In the genomic region with DNA sequence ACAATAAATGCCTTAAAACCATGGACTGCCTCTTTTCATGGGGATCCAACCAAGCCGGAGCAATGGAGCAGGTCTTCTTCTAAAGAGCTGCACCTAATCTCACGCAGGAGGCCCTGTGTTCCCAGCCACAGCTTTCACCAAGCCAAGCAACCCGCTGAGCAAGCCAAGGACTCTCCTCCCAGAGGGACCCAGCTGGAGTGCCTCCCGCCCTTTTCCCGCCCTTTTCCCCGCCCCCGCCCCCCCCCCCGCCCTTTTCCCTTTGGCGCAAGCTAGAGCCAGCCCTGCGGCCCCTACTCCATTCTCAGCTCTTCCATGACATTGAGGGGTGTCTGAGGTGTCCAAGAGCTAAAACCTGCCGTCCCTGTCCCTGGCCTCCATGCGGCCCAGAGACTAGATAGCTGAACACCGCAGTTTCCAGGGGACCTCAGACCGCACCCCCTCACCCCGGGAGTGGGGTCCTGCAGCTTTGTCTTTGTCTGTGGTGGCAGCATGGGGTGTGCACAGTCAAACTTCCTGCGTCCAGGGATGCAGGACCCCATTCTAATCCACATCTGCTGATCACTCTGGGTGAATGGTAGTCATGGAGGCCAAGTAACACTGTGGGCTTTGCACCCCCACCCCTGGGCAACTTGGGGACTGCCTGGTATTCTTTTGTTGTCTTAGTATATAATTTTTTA, we compare ENCODE assay signal across 9 mouse cellular contexts. TPM values are rescaled to one million over a fixed set of nuclear protein-coding genes. Genes with fewer than 3 reads are reported as not detected.
DNase-seq lines count a peak whose midpoint lies in the region; ATAC-seq and TF ChIP-seq lines count a peak whose summit lies in the region.
"Had no signal": no experiment of that assay in that cellular context is flagged by ENCODE, and none has a peak within 500 bp of the region (broad histone marks: within the 10 kb centered on the region; RNA-seq: fewer than 3 reads in every experiment).

No protein-coding gene starts in this region.

- peak overlapping the region in 1 of 2 experiments; percentile 28; a peak in 1 of 4 replicates for H3K4me3 ChIP-seq in MEL (ENCODE audit: control insufficient read depth in 1 of 2, insufficient read depth in 1 of 2, low read depth in 2 of 2, low read length in 2 of 2)
- H3K4me3 ChIP-seq in liver, embryonic 11.5 days (ENCODE audit: low read depth, low read length): no peak overlapping the region

- DNase-seq in MEL (ENCODE audit: low read depth, low spot score): no peak
- DNase-seq in adrenal gland, postnatal 36 days: peak; percentile 30 to 37
- DNase-seq in heart, postnatal 36 days: peak; percentile 18 to 30
- peak; percentile 41 for DNase-seq in liver, embryonic 11.5 days (ENCODE audit: low spot score)
- DNase-seq in spleen, adult 18-20 months: no peak
- DNase-seq in left cerebral cortex, postnatal 10 days (ENCODE audit: extremely low spot score in 1 of 2, low spot score in 2 of 2): no peak
- no peak for DNase-seq in urinary bladder, postnatal 14 days (ENCODE audit: low spot score)
- DNase-seq in frontal cortex, postnatal 36 days (ENCODE audit: low spot score in 2 of 2): no peak

- H3K36me3 ChIP-seq in MEL (ENCODE audit: control insufficient read depth in 1 of 2, insufficient read depth in 2 of 2, low read length in 2 of 2): peaks cover 0 to 11% of the 10 kb centered on the region in 2 experiments; a peak in 2 of 4 replicates
- H3K36me3 ChIP-seq in liver, embryonic 11.5 days (ENCODE audit: control insufficient read depth, insufficient read depth, low read length): no peaks in the 10 kb centered on the region

- H3K79me2 ChIP-seq in MEL (ENCODE audit: control insufficient read depth, insufficient read depth, low read length, poor library complexity): no peaks in the 10 kb centered on the region

- TF ChIP-seq CTCF in MEL (IDR thresholded peaks at IDR 0.05 in 2 of 3, conservative IDR thresholded peaks at IDR 0.05 in 1 of 3; ENCODE audit: control insufficient read depth in 1 of 3, insufficient read depth in 1 of 3, low read depth in 2 of 3, low read length in 3 of 3, poor library complexity in 1 of 3, severe bottlenecking in 1 of 3): no peak

- TF ChIP-seq RAD21 in MEL (IDR thresholded peaks at IDR 0.05; ENCODE audit: low read depth, low read length): no peak

- TF ChIP-seq POLR2A in MEL (IDR thresholded peaks at IDR 0.05; ENCODE audit: control insufficient read depth in 1 of 2, insufficient read depth in 1 of 2, low read depth in 1 of 2, low read length in 2 of 2, poor library complexity in 1 of 2): no peak

- peak overlapping the region; percentile 30; the same call in 1 of the 2 replicates for H3K4me2 ChIP-seq in liver, embryonic 11.5 days

- H3K9ac ChIP-seq in MEL (ENCODE audit: control insufficient read depth, low read depth, low read length, poor library complexity, severe bottlenecking): peak overlapping the region; percentile 20; the same call in 1 of the 2 replicates
- 0 out of 2 replicates have a peak overlapping the region, but pooled peaks have one; percentile 17 for H3K9ac ChIP-seq in liver, embryonic 11.5 days (ENCODE audit: low read depth, low read length)

- intact Hi-C loops in heart, postnatal 36 days (cut with DNase I): loop anchor here (2.0 to 5.0 kb wide), 2 partner anchors 34 to 59 kb away; a partner anchor contains a TSS
- intact Hi-C loops in left cerebral cortex, postnatal 10 days (cut with DNase I): no loop called here

- TF ChIP-seq EP300 in MEL (IDR thresholded peaks at IDR 0.05; ENCODE audit: low read depth in 1 of 2, low read length in 2 of 2): no peak

- H3K27ac ChIP-seq in MEL (ENCODE audit: control insufficient read depth, low read depth, low read length): no peak overlapping the region
- H3K27ac ChIP-seq in liver, embryonic 11.5 days (ENCODE audit: low read depth, low read length): no peak overlapping the region

- WGBS in liver, embryonic 11.5 days: 30% methylated on average over 15 of the region's 16 CpGs

- H3K4me1 ChIP-seq in MEL (ENCODE audit: control insufficient read depth in 1 of 2, insufficient read depth in 2 of 2, low read length in 2 of 2): peaks cover 17 to 28% of the 10 kb centered on the region in 2 experiments; a peak in 3 of 4 replicates
- peaks cover 7% of the 10 kb centered on the region; the same call in 1 of the 2 replicates for H3K4me1 ChIP-seq in liver, embryonic 11.5 days (replicated peaks; ENCODE audit: control insufficient read depth, insufficient read depth, low read length)

- peaks cover 2 to 6% of the 10 kb centered on the region in 2 experiments; a peak in 2 of 4 replicates for H3K27me3 ChIP-seq in MEL (ENCODE audit: control insufficient read depth in 1 of 2, insufficient read depth in 2 of 2, low read length in 2 of 2)
- H3K27me3 ChIP-seq in liver, embryonic 11.5 days (replicated peaks; ENCODE audit: control insufficient read depth, insufficient read depth, low read length): no peaks in the 10 kb centered on the region

- 0 out of 2 replicates have a peak, but pooled peaks have one; percentile 20 for ATAC-seq in liver, embryonic 11.5 days (replicated peaks; ENCODE audit: low FRiP score)

- H3K9me3 ChIP-seq in MEL (replicated peaks; ENCODE audit: insufficient read depth, low read length): no peaks in the 10 kb centered on the region
- no peaks in the 10 kb centered on the region for H3K9me3 ChIP-seq in liver, embryonic 11.5 days (ENCODE audit: control insufficient read depth, low read length)

TF ChIP-seq in MEL, 35 proteins besides CTCF, POLR2A, EP300 and RAD21:
- no peak for TF ChIP-seq E2F4 (IDR thresholded peaks at IDR 0.05; ENCODE audit: borderline replicate concordance, low read depth, low read length)
- no peak for TF ChIP-seq MAZ (IDR thresholded peaks at IDR 0.05; ENCODE audit: low read depth, low read length)
- TF ChIP-seq MEF2A (IDR thresholded peaks at IDR 0.05; ENCODE audit: extremely low read depth, insufficient replicate concordance, low read depth, low read length, poor library complexity, severe bottlenecking): no peak
- TF ChIP-seq ZMIZ1 (IDR thresholded peaks at IDR 0.05; ENCODE audit: low read depth, low read length): no peak
- TF ChIP-seq USF1 (IDR thresholded peaks at IDR 0.05; ENCODE audit: low read depth, low read length): no peak
- no peak for TF ChIP-seq POLR2AphosphoS5 (IDR thresholded peaks at IDR 0.05; ENCODE audit: borderline replicate concordance, low read depth, low read length)
- TF ChIP-seq NRF1 (IDR thresholded peaks at IDR 0.05; ENCODE audit: insufficient read depth, low read depth, low read length, poor library complexity, severe bottlenecking): no peak
- no peak for TF ChIP-seq KAT2A (conservative IDR thresholded peaks at IDR 0.05; ENCODE audit: low read depth, low read length)
- TF ChIP-seq HCFC1 (IDR thresholded peaks at IDR 0.05; ENCODE audit: low read depth, low read length): no peak
- no peak for TF ChIP-seq MAX (IDR thresholded peaks at IDR 0.05; ENCODE audit: low read length)
- TF ChIP-seq UBTF (IDR thresholded peaks at IDR 0.05; ENCODE audit: borderline replicate concordance, insufficient read depth, low read depth, low read length): no peak
- no peak for TF ChIP-seq NELFE (IDR thresholded peaks at IDR 0.05; ENCODE audit: low read depth, low read length)
- TF ChIP-seq SMC3 (IDR thresholded peaks at IDR 0.05; ENCODE audit: low read depth, low read length): no peak
- TF ChIP-seq POLR2AphosphoS2 (IDR thresholded peaks at IDR 0.05; ENCODE audit: low read length): no peak
- TF ChIP-seq CHD1 (IDR thresholded peaks at IDR 0.05; ENCODE audit: low read depth, low read length): no peak
- no peak for TF ChIP-seq TCF12 (IDR thresholded peaks at IDR 0.05; ENCODE audit: low read depth, low read length)
- no peak for TF ChIP-seq MYC (IDR thresholded peaks at IDR 0.05; ENCODE audit: low read depth, low read length)
- no peak for TF ChIP-seq ZKSCAN1 (IDR thresholded peaks at IDR 0.05; ENCODE audit: low read depth, low read length)

RNA-seq across cellular contexts. Expression of a gene that starts 33.6 kb away (rescaled TPM):
- 9.6 and 11.0 TPM in 2 replicates for total RNA-seq in MEL (2012; rRNA removed)
- polyA plus RNA-seq in MEL (2012; ENCODE audit: insufficient read depth in 1 of 2, insufficient read length in 2 of 2, low read depth in 1 of 2, low replicate concordance in 2 of 2, missing spikeins in 1 of 2): 10 to 100 TPM in 1 of 2 experiments, not detected in 1; 15.0 TPM
- 10 to 100 TPM; 46.1 to 63.7 TPM for total RNA-seq in adrenal gland, postnatal 36 days (2021)
- total RNA-seq in heart, postnatal 36 days (2021): 10 to 100 TPM; 35.3 to 41.7 TPM
- 23.8 and 28.3 TPM in 2 replicates for polyA plus RNA-seq in liver, embryonic 11.5 days (2014; fragmentation: Nextera tagmentation; extraction: Ambion mirVana)
- 10 to 100 TPM; 50.7 to 51.7 TPM for total RNA-seq in left cerebral cortex, postnatal 10 days (2021)

RNA-seq across cellular contexts. Expression of a gene that starts 41.8 kb away (rescaled TPM):
- 0.10 and 0.15 TPM in 2 replicates for total RNA-seq in MEL (2012; rRNA removed)
- polyA plus RNA-seq in MEL (2012; ENCODE audit: insufficient read depth in 1 of 2, insufficient read length in 2 of 2, low read depth in 1 of 2, low replicate concordance in 2 of 2, missing spikeins in 1 of 2): under 1 TPM in 1 of 2 experiments, not detected in 1; 0.25 TPM
- total RNA-seq in adrenal gland, postnatal 36 days (2021): not detected
- not detected for total RNA-seq in heart, postnatal 36 days (2021)
- 0.07 TPM in 1 of 2 replicates, not detected in the other for polyA plus RNA-seq in liver, embryonic 11.5 days (2014; fragmentation: Nextera tagmentation; extraction: Ambion mirVana)
- total RNA-seq in left cerebral cortex, postnatal 10 days (2021): under 1 TPM; 0.43 to 0.51 TPM
- total RNA-seq: neutrophil, adult 5-6 weeks had no signal

Comparison
In these comparisons a context has a peak if more than half of its experiments do, and no peak if none do; other contexts are left out.
1. DNase-seq: peak in adrenal gland, postnatal 36 days (2 of 2), heart, postnatal 36 days (2 of 2) and liver, embryonic 11.5 days (single experiment); none in MEL (single experiment), spleen, adult 18-20 months (0 of 2), left cerebral cortex, postnatal 10 days (0 of 2), urinary bladder, postnatal 14 days (single experiment) and frontal cortex, postnatal 36 days (0 of 2).